Mouse (Mus musculus) midbrain, postnatal 0 days (tissue): ENCODE measurements around the gene Praf2. TPM values are rescaled to one million over a fixed set of nuclear protein-coding genes. Genes with fewer than 3 reads are reported as not detected.

ENCODE experiments used
- ATAC-seq: fragments of 200-750 bp; cut with Nextera tagmentation; 2 replicates; pipeline ENCODE4 v1.8.0; 2017; ENCODE audit warnings: moderate number of reproducible peaks, mild to moderate bottlenecking, moderate TSS enrichment, moderate library complexity; ENCODE audit not compliant: low FRiP score
- DNase-seq: peaks from one replicate; pipeline ENCODE4 v3.0.0-alpha.2; 2015; ENCODE audit warnings: low spot score
- H3K27ac ChIP-seq: fragments of 300-500 bp; sonication (generic); 2 replicates; pipeline ENCODE4 v1.5.1; 2014; ENCODE audit warnings: low read depth, mild to moderate bottlenecking, low read length, mixed read lengths
- H3K27me3 ChIP-seq: fragments of 300-500 bp; sonication (generic); 2 replicates; pipeline ENCODE4 v1.6.1; 2014; ENCODE audit warnings: low read length, control low read depth, mixed read lengths; ENCODE audit not compliant: insufficient read depth
- H3K36me3 ChIP-seq: fragments of 300-500 bp; sonication (generic); 2 replicates; pipeline ENCODE4 v1.6.1; 2014; ENCODE audit warnings: low read length, control low read depth, mixed read lengths; ENCODE audit not compliant: insufficient read depth
- H3K4me1 ChIP-seq: fragments of 300-500 bp; sonication (generic); 2 replicates; pipeline ENCODE4 v1.6.1; 2014; ENCODE audit warnings: mild to moderate bottlenecking, control low read depth, antibody characterized with exemption, low read length, mixed read lengths; ENCODE audit not compliant: insufficient read depth
- H3K4me2 ChIP-seq: fragments of 300-500 bp; sonication (generic); 2 replicates; pipeline ENCODE4 v1.6.1; 2014; ENCODE audit warnings: low read depth, mild to moderate bottlenecking, low read length, mixed read lengths; ENCODE audit not compliant: poor library complexity, severe bottlenecking
- H3K4me3 ChIP-seq: fragments of 300-500 bp; sonication (generic); 2 replicates; pipeline ENCODE4 v1.5.1; 2014; ENCODE audit warnings: low read depth, mild to moderate bottlenecking, low read length, moderate library complexity
- H3K9ac ChIP-seq: fragments of 300-500 bp; sonication (generic); replicated peaks from 2 replicates; pipeline ENCODE4 v1.6.1; 2014; ENCODE audit warnings: mild to moderate bottlenecking, low read length, moderate library complexity, mixed read lengths; ENCODE audit not compliant: poor library complexity, severe bottlenecking
- H3K9me3 ChIP-seq: fragments of 300-500 bp; sonication (generic); 2 replicates; pipeline ENCODE4 v1.6.1; 2016; ENCODE audit warnings: low read length, control low read depth
- CTCF ChIP-seq: IDR thresholded peaks from 2 replicates; pipeline ENCODE4 v1.5.1; 2016; ENCODE audit warnings: antibody characterized with exemption, mild to moderate bottlenecking
- WGBS: fragments of 180-500 bp; shearing (Covaris S2); extraction: QIAGEN DNeasy Blood & Tissue Kit; methylation state at CpG from one replicate; pipeline ENCODE4 v1.1.7; 2014; 5-methylcytosine and 5-hydroxymethylcytosine counted together
- polyA plus RNA-seq: library from polyadenylated mRNA; unstranded; fragments of >200 nt; fragmentation: Nextera tagmentation; extraction: Ambion mirVana; gene quantifications from 2 replicates; pipeline ENCODE4 v1.2.1, GENCODE M21; 2015
- total RNA-seq: library from RNA; depleted of rRNA; stranded (reverse); fragments of >200 nt; gene quantifications from 2 replicates; pipeline ENCODE4 v1.2.3, GENCODE M21; 2014

The Praf2 gene
- total and polyA plus RNA-seq, 2 experiments from 2014 or later, result 134 to 136 TPM

GRCm38 (mm10) chrX:7727176-7727575 is 1.1 kb upstream of the Praf2 start:
- Histone ChIP-seq H3K4me1 (no peaks in the 10 kb centered on the region), H3K4me3 (no peak overlapping the region), H3K9ac (no peak overlapping the region), H3K4me2 (no peak overlapping the region), H3K27ac (0 out of 2 replicates have a peak overlapping the region, but pooled peaks have one; percentile 12), H3K27me3 (no peaks in the 10 kb centered on the region), H3K9me3 (no peaks in the 10 kb centered on the region), H3K36me3 (0 out of 2 replicates have a peak, but pooled peaks cover 3% of the 10 kb centered on the region)
- ATAC-seq (no peak), DNase-seq (no peak)
- 97% methylated on average over 13 of the region's 13 CpGs for WGBS
- no peak for TF ChIP-seq CTCF

GRCm38 (mm10) chrX:7728922-7729265 is 655 bp downstream of the Praf2 start:
- peak overlapping the region; percentile 48 for H3K4me2 ChIP-seq
- WGBS, result 39% methylated on average over 4 of the region's 4 CpGs
- ATAC-seq, result no peak; the same call in none of the 2 replicates

GRCm38 (mm10) chrX:7733571-7734156 is 5.4 kb downstream of the Praf2 start:
- Histone ChIP-seq H3K4me2 (no peak overlapping the region), H3K4me3 (no peak overlapping the region), H3K27me3 (no peaks in the 10 kb centered on the region), H3K36me3 (no peaks in the 10 kb centered on the region; the same call in 1 of the 2 replicates), H3K9me3 (no peaks in the 10 kb centered on the region), H3K9ac (no peak overlapping the region), H3K4me1 (no peaks in the 10 kb centered on the region), H3K27ac (no peak overlapping the region)
- WGBS, result 41% methylated on average over 24 of the region's 26 CpGs
- ATAC-seq (0 out of 2 replicates have a peak, but pooled peaks have one; percentile 34), DNase-seq (no peak)
- TF ChIP-seq CTCF, result peak; percentile 58

More at GRCm38 (mm10) chrX:7728922-7729265, 655 bp downstream of the Praf2 start:
- TF ChIP-seq CTCF, result no peak
- DNase-seq, result no peak
- no peaks in the 10 kb centered on the region for H3K27me3 ChIP-seq
- H3K4me1 ChIP-seq, result no peaks in the 10 kb centered on the region
- peak overlapping the region; percentile 62; the same call in 1 of the 2 replicates for H3K27ac ChIP-seq
- H3K36me3 ChIP-seq, result 0 out of 2 replicates have a peak, but pooled peaks cover 3% of the 10 kb centered on the region
- peak overlapping the region; percentile 39 for H3K4me3 ChIP-seq
- peak overlapping the region; percentile 52 for H3K9ac ChIP-seq
- H3K9me3 ChIP-seq, result no peaks in the 10 kb centered on the region

- no peaks in the 10 kb centered on the region for H3K27me3 ChIP-seq
- ATAC-seq, result no peak
- no peak overlapping the region for H3K4me3 ChIP-seq
- no peaks in the 10 kb centered on the region for H3K4me1 ChIP-seq
- no peak for TF ChIP-seq CTCF
- WGBS, result 72% methylated on average over 14 of the region's 14 CpGs
- no peak overlapping the region for H3K27ac ChIP-seq
- no peak overlapping the region for H3K4me2 ChIP-seq
- H3K36me3 ChIP-seq, result no peaks in the 10 kb centered on the region; the same call in 1 of the 2 replicates
- H3K9me3 ChIP-seq, result no peaks in the 10 kb centered on the region
- DNase-seq, result peak; percentile 39
- H3K9ac ChIP-seq, result no peak overlapping the region
Measured at GRCm38 (mm10) chrX:7739336-7740081, 11.3 kb downstream of the Praf2 start.

DNA sequence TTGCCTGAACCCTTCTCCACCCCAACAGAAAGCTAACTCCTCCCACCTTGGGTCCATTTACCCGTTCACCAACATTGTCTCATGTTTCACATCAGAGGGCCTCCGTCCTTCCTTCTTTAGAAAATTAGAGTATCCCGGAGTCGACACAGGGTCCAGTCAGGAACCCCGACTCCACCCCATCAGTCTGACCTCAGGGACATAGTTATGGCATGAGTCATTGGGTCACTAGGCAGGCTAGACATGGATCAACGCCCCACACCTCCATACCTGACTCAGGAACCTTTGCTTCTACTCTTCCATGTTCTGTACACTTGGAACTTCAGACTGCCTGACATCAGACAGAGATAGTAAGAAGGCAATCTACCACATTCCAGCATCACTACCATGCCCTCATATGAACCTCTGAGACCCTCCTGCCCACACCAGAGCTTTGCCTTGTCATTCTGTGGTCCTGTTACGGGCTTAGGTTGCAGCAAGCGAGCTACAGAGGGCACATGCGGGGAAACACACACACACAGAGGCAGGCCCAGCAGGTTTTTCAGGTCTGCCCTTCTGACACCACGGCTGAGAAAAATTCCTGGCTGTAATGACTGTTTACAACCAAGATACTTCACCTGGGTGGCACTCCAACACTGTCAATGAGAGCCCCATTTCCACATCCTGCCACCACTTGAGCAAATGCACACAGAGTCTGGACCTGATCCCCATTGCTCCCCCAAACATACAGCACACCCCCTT is 12.0 kb downstream of the Praf2 start:
- H3K9me3 ChIP-seq, result no peaks in the 10 kb centered on the region
- H3K4me2 ChIP-seq, result no peak overlapping the region
- ATAC-seq (no peak), DNase-seq (no peak)
- WGBS, result 73% methylated on average over 10 of the region's 10 CpGs
- H3K27ac ChIP-seq, result no peak overlapping the region
- no peak overlapping the region for H3K4me3 ChIP-seq
- H3K36me3 ChIP-seq, result no peaks in the 10 kb centered on the region
- no peaks in the 10 kb centered on the region for H3K27me3 ChIP-seq
- TF ChIP-seq CTCF, result no peak
- H3K9ac ChIP-seq, result no peak overlapping the region
- H3K4me1 ChIP-seq, result no peaks in the 10 kb centered on the region

- no peak overlapping the region for H3K4me2 ChIP-seq
- H3K9ac ChIP-seq, result no peak overlapping the region
- H3K4me1 ChIP-seq, result no peaks in the 10 kb centered on the region
- no peak overlapping the region for H3K27ac ChIP-seq
- no peak overlapping the region for H3K4me3 ChIP-seq
- no peaks in the 10 kb centered on the region for H3K36me3 ChIP-seq
- no peaks in the 10 kb centered on the region for H3K9me3 ChIP-seq
- ATAC-seq, result no peak
- no peak for DNase-seq
- TF ChIP-seq CTCF, result no peak
- no peaks in the 10 kb centered on the region for H3K27me3 ChIP-seq
- 77% methylated on average over 5 of the region's 5 CpGs for WGBS
Measured at GRCm38 (mm10) chrX:7741103-7741502, 12.9 kb downstream of the Praf2 start.
